Mouse (Mus musculus): ENCODE results near the gene Cldn34b2.

DNA sequence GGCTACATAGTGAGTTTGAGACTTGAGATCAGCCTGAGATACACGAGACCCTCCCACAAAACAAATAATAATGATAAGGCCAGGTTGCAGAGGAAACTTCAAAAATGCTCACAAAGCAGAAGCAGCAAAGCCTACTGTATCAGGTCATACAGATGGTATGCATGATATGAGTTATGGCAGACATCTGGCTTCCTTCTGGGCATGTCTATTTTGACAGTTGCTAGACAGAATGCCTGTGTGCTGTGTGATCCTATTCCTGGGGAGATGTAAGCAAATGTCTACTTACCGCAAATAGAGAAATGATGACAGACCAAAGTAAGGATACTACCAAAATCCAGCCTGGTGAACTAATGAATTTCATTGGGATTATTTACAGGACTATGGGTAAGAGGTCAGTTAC lies 38.1 kb upstream of the Cldn34b2 start:
- TF ChIP-seq CEBPB (IDR thresholded peaks at IDR 0.05; ENCODE audit: insufficient read depth, poor library complexity, severe bottlenecking) (no peak), POLR2AphosphoS2 (IDR thresholded peaks at IDR 0.05; ENCODE audit: insufficient read length, low read depth) (no peak), USF1 (IDR thresholded peaks at IDR 0.05; ENCODE audit: low read depth) (no peak), TCF12 (IDR thresholded peaks at IDR 0.05; ENCODE audit: insufficient read depth, poor library complexity, severe bottlenecking) (peak; percentile 10), POLR2A (IDR thresholded peaks at IDR 0.05; ENCODE audit: insufficient read length, low read depth) (no peak), MYOG (IDR thresholded peaks at IDR 0.05; ENCODE audit: control insufficient read depth in 1 of 3, insufficient read depth in 1 of 3, insufficient read length in 2 of 3, low read depth in 2 of 3) (peak in 1 of 3 experiments; percentile 46)

Measured in myocyte (in vitro differentiated cells).